Mouse (Mus musculus): ENCODE data around the gene Wdr73. TPM values are rescaled to one million over a fixed set of nuclear protein-coding genes. Genes with fewer than 3 reads are reported as not detected.

The Wdr73 gene
- polyA plus RNA-seq, 1 experiment from 2014 or later: 44.0 TPM

- Histone ChIP-seq H3K27me3 (replicated peaks; ENCODE audit: control insufficient read depth, insufficient read depth, low read length) (no peaks in the 10 kb centered on the region), H3K9me3 (ENCODE audit: control insufficient read depth, low read length) (no peaks in the 10 kb centered on the region), H3K36me3 (ENCODE audit: control insufficient read depth, insufficient read depth, low read length) (peaks cover 20% of the 10 kb centered on the region), H3K4me1 (replicated peaks; ENCODE audit: control insufficient read depth, insufficient read depth, low read length) (no peaks in the 10 kb centered on the region), H3K27ac (ENCODE audit: low read depth, low read length) (no peak overlapping the region), H3K4me2 (no peak overlapping the region), H3K9ac (ENCODE audit: low read depth, low read length) (no peak overlapping the region), H3K4me3 (ENCODE audit: low read depth, low read length) (no peak overlapping the region)
- ATAC-seq (replicated peaks; ENCODE audit: low FRiP score): no peak
- WGBS: 93% methylated on average over 2 of the region's 2 CpGs
- no peak for DNase-seq (ENCODE audit: low spot score)
Measured at GRCm38 (mm10) chr7:80923165-80923564, 22.1 kb upstream of the Wdr73 start.

DNA sequence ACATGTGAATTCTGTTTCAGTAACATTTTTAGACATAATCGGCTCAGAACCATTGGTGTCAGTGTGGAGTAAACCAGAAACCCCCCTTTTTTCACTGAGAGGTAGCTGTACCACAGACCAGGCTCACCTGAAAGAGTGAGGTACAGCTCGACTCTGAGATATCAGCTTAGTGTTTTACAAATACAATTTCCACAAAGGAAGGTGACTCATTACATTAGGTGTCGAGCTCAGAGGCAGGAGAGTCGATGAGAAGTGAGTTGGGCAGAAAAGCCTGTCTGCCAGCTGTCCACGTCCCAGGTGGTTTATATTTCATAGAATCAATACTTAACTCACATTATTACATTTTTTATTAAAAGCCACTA lies 18.6 kb upstream of the Wdr73 start:
- Histone ChIP-seq H3K4me1 (replicated peaks; ENCODE audit: control insufficient read depth, insufficient read depth, low read length) (no peaks in the 10 kb centered on the region), H3K27me3 (replicated peaks; ENCODE audit: control insufficient read depth, insufficient read depth, low read length) (no peaks in the 10 kb centered on the region), H3K27ac (ENCODE audit: low read depth, low read length) (no peak overlapping the region), H3K36me3 (ENCODE audit: control insufficient read depth, insufficient read depth, low read length) (peaks cover 29% of the 10 kb centered on the region), H3K4me3 (ENCODE audit: low read depth, low read length) (no peak overlapping the region), H3K9ac (ENCODE audit: low read depth, low read length) (no peak overlapping the region), H3K9me3 (ENCODE audit: control insufficient read depth, low read length) (no peaks in the 10 kb centered on the region), H3K4me2 (no peak overlapping the region)
- ATAC-seq (replicated peaks; ENCODE audit: low FRiP score) (no peak), DNase-seq (ENCODE audit: low spot score) (no peak)
- WGBS: 83% methylated on average over 5 of the region's 5 CpGs

DNA sequence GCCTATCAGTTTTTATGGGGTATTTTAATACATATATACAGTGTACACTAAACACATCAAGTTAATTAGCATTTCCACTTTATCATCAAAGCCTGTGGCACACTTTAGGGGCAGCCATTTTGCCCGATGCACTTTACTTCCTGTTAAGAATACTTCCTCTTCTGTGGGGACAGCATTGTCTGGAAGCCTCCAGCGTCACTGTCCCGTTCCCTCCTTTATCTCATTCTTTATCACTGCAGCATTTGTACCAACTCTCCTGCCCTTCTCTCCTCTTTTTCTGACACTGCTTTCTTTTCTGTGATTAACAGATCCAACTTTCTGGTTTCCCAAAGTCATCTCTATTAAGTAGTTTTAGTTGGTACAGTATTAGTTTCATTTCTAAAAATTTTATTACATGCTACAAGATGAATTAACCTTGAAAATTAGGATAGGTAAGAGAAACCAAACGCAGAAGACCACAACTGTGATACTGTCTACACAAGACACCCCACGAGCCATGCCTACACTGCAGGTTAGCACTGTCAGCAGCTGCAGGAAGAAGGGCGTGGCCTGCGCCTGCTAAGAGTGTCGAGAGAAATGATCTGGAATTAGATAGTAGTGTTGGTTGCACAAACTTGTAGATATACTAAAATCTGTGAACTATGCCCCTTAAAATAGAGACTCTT lies 18.0 kb upstream of the Wdr73 start:
- Histone ChIP-seq H3K4me2 (0 out of 2 replicates have a peak overlapping the region, but pooled peaks have one; percentile 4), H3K36me3 (ENCODE audit: control insufficient read depth, insufficient read depth, low read length) (peaks cover 31% of the 10 kb centered on the region)
- 46% methylated on average over 8 of the region's 8 CpGs for WGBS

GRCm38 (mm10) chr7:80917916-80918465 lies 16.9 kb upstream of the Wdr73 start:
- Histone ChIP-seq H3K36me3 (ENCODE audit: control insufficient read depth, insufficient read depth, low read length) (peaks cover 31% of the 10 kb centered on the region), H3K27me3 (replicated peaks; ENCODE audit: control insufficient read depth, insufficient read depth, low read length) (no peaks in the 10 kb centered on the region), H3K9me3 (ENCODE audit: control insufficient read depth, low read length) (no peaks in the 10 kb centered on the region), H3K27ac (ENCODE audit: low read depth, low read length) (no peak overlapping the region), H3K4me3 (ENCODE audit: low read depth, low read length) (no peak overlapping the region), H3K4me2 (no peak overlapping the region), H3K4me1 (replicated peaks; ENCODE audit: control insufficient read depth, insufficient read depth, low read length) (no peaks in the 10 kb centered on the region), H3K9ac (ENCODE audit: low read depth, low read length) (no peak overlapping the region)
- 81% methylated on average over 4 of the region's 4 CpGs for WGBS
- ATAC-seq (replicated peaks; ENCODE audit: low FRiP score) (no peak), DNase-seq (ENCODE audit: low spot score) (no peak)

More for the DNA sequence above, 18.0 kb upstream of the Wdr73 start:
- Histone ChIP-seq H3K27ac (ENCODE audit: low read depth, low read length) (no peak overlapping the region), H3K9ac (ENCODE audit: low read depth, low read length) (no peak overlapping the region), H3K9me3 (ENCODE audit: control insufficient read depth, low read length) (no peaks in the 10 kb centered on the region), H3K4me3 (ENCODE audit: low read depth, low read length) (no peak overlapping the region), H3K27me3 (replicated peaks; ENCODE audit: control insufficient read depth, insufficient read depth, low read length) (no peaks in the 10 kb centered on the region), H3K4me1 (replicated peaks; ENCODE audit: control insufficient read depth, insufficient read depth, low read length) (no peaks in the 10 kb centered on the region)
- ATAC-seq (replicated peaks; ENCODE audit: low FRiP score): no peak
- DNase-seq (ENCODE audit: low spot score): no peak

GRCm38 (mm10) chr7:80912496-80912895 lies 11.4 kb upstream of the Wdr73 start:
- 83% methylated on average over 8 of the region's 8 CpGs for WGBS

DNA sequence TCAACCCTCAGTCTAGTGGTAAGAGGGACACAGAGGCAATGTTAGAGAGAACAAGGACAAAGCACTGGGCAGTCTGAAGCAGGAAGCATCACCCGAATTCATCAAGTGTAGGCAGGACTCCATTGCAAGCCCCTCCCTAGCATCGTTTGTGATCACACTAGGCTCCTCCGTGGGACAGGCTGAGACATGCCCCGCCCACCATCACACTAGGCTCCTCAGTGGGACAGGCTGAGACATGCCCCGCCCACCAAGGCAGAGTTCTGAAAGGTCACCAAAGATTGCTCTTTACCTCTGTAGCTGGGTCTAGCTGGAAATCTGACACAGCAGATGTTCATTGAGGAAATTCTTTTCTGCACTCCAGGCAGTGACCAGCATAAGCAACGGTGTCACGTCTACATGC lies 10.0 kb upstream of the Wdr73 start:
- WGBS: 74% methylated on average over 7 of the region's 7 CpGs
- Histone ChIP-seq H3K4me1 (replicated peaks; ENCODE audit: control insufficient read depth, insufficient read depth, low read length) (no peaks in the 10 kb centered on the region), H3K9me3 (ENCODE audit: control insufficient read depth, low read length) (no peaks in the 10 kb centered on the region), H3K36me3 (ENCODE audit: control insufficient read depth, insufficient read depth, low read length) (peaks cover 17% of the 10 kb centered on the region), H3K9ac (ENCODE audit: low read depth, low read length) (no peak overlapping the region), H3K27me3 (replicated peaks; ENCODE audit: control insufficient read depth, insufficient read depth, low read length) (no peaks in the 10 kb centered on the region), H3K4me2 (no peak overlapping the region), H3K4me3 (ENCODE audit: low read depth, low read length) (no peak overlapping the region), H3K27ac (ENCODE audit: low read depth, low read length) (no peak overlapping the region)
- DNase-seq (ENCODE audit: low spot score): no peak
- peak; percentile 56; the same call in 1 of the 2 replicates for ATAC-seq (replicated peaks; ENCODE audit: low FRiP score)

More at GRCm38 (mm10) chr7:80912496-80912895, 11.4 kb upstream of the Wdr73 start:
- Histone ChIP-seq H3K36me3 (ENCODE audit: control insufficient read depth, insufficient read depth, low read length) (peaks cover 25% of the 10 kb centered on the region), H3K27me3 (replicated peaks; ENCODE audit: control insufficient read depth, insufficient read depth, low read length) (no peaks in the 10 kb centered on the region), H3K4me1 (replicated peaks; ENCODE audit: control insufficient read depth, insufficient read depth, low read length) (no peaks in the 10 kb centered on the region), H3K27ac (ENCODE audit: low read depth, low read length) (no peak overlapping the region), H3K4me2 (no peak overlapping the region), H3K9ac (ENCODE audit: low read depth, low read length) (no peak overlapping the region), H3K9me3 (ENCODE audit: control insufficient read depth, low read length) (no peaks in the 10 kb centered on the region), H3K4me3 (ENCODE audit: low read depth, low read length) (no peak overlapping the region)
- ATAC-seq (replicated peaks; ENCODE audit: low FRiP score) (no peak), DNase-seq (ENCODE audit: low spot score) (no peak)

- DNase-seq (ENCODE audit: low spot score) (peak; percentile 63), ATAC-seq (replicated peaks; ENCODE audit: low FRiP score) (peak; percentile 49)
- Histone ChIP-seq H3K4me3 (ENCODE audit: low read depth, low read length) (peak within 1 kb of the TSS; percentile 54), H3K36me3 (ENCODE audit: control insufficient read depth, insufficient read depth, low read length) (0 out of 2 replicates have a peak, but pooled peaks cover 4% of the 10 kb centered on the region), H3K9me3 (ENCODE audit: control insufficient read depth, low read length) (no peaks in the 10 kb centered on the region), H3K9ac (ENCODE audit: low read depth, low read length) (peak within 1 kb of the TSS; percentile 68), H3K4me2 (peak within 1 kb of the TSS; percentile 91), H3K4me1 (replicated peaks; ENCODE audit: control insufficient read depth, insufficient read depth, low read length) (peaks cover 8% of the 10 kb centered on the region), H3K27ac (ENCODE audit: low read depth, low read length) (no peak within 1 kb of the TSS), H3K27me3 (replicated peaks; ENCODE audit: control insufficient read depth, insufficient read depth, low read length) (no peaks in the 10 kb centered on the region)
- 3% methylated on average over 19 of the region's 19 CpGs for WGBS
Measured at GRCm38 (mm10) chr7:80904921-80905515, 3.9 kb upstream of the Wdr73 start, which contains the start of gene Nmb. Gene Nmb (minus strand): TSS chr7:80905076.

DNA sequence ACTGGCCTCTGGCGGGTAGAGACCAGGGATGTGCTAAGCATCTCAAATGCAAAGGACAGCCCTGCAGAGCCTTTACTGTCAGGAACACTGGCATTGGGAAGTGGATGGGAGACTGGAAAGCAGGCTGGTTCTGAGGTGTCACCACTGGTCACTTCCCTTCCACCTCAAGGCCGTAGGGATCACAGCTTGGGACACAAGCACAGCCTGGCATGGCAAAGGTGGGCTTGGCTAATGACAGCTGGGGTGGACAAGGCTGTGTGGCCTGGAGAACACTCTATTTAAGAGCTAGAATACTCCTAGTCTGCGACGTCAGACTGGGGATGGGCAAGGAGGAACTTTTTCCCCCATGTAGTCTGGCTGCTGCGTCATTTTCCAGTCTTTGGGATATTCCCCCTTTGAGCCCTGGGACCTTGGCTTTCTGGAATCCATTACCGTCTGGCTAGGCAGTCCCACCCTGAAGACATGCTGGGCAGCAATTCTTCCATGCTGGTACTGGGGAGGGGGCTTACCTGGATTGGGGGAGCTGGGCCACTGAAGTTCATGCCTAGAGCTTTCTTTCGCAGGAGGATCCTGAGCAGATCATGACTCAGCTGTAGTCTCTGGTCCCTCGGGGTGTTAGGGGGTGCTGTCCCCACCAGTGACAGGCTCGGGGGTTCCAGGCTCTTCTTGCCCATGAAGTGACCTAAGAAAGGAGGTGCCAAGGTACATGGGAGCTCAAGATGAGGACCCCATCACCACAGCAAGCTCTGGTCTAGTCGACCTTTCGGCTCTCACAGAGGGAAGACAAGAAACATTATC lies 2.8 kb upstream of the Wdr73 start:
- Histone ChIP-seq H3K9ac (ENCODE audit: low read depth, low read length) (no peak overlapping the region; the same call in 1 of the 2 replicates), H3K4me2 (peak overlapping the region; percentile 91), H3K9me3 (ENCODE audit: control insufficient read depth, low read length) (no peaks in the 10 kb centered on the region), H3K27me3 (replicated peaks; ENCODE audit: control insufficient read depth, insufficient read depth, low read length) (no peaks in the 10 kb centered on the region), H3K27ac (ENCODE audit: low read depth, low read length) (no peak overlapping the region), H3K36me3 (ENCODE audit: control insufficient read depth, insufficient read depth, low read length) (0 out of 2 replicates have a peak, but pooled peaks cover 2% of the 10 kb centered on the region), H3K4me1 (replicated peaks; ENCODE audit: control insufficient read depth, insufficient read depth, low read length) (peaks cover 11% of the 10 kb centered on the region), H3K4me3 (ENCODE audit: low read depth, low read length) (no peak overlapping the region)
- WGBS: 81% methylated on average over 11 of the region's 11 CpGs
- no peak for ATAC-seq (replicated peaks; ENCODE audit: low FRiP score)
- DNase-seq (ENCODE audit: low spot score): no peak
